24 mouse cellular contexts compared by ENCODE assay signal in genomic region chr14:106318767-106319166, GRCm38 (mm10).
DNase-seq lines count a peak whose midpoint lies in the region; ATAC-seq and TF ChIP-seq lines count a peak whose summit lies in the region.
"Had no signal": no experiment of that assay in that cellular context is flagged by ENCODE, and none has a peak within 500 bp of the region (broad histone marks: within the 10 kb centered on the region; RNA-seq: fewer than 3 reads in every experiment).

No protein-coding gene starts in this region.

- H3K4me3 ChIP-seq in kidney, adult 2 months (ENCODE audit: insufficient read depth, low read depth, low read length) = no peak overlapping the region
- no peak overlapping the region for H3K4me3 ChIP-seq in lung, embryonic 14.5 days (ENCODE audit: low read depth, low read length)
- H3K4me3 ChIP-seq in lung, adult 2 months (replicated peaks; ENCODE audit: extremely low read depth, low read depth, low read length) = no peak overlapping the region
- no peak overlapping the region for H3K4me3 ChIP-seq in intestine, embryonic 16.5 days (ENCODE audit: low read length)
- H3K4me3 ChIP-seq: forebrain, embryonic 10.5 days; gastrocnemius, adult 2 months; hindbrain, embryonic 12.5 days; hindbrain, embryonic 15.5 days had no signal

- 49% methylated on average over 5 of the region's 5 CpGs for WGBS in kidney, adult 2 months
- 6% methylated on average over 5 of the region's 5 CpGs for WGBS in lung, embryonic 14.5 days
- WGBS in lung, adult 2 months = 15% methylated on average over 5 of the region's 5 CpGs
- 32% methylated on average over 5 of the region's 5 CpGs for WGBS in intestine, embryonic 16.5 days

- H3K9me3 ChIP-seq in lung, embryonic 14.5 days (ENCODE audit: low read depth, low read length) = no peaks in the 10 kb centered on the region
- no peaks in the 10 kb centered on the region for H3K9me3 ChIP-seq in intestine, embryonic 16.5 days (ENCODE audit: control insufficient read depth, low read length)
- H3K9me3 ChIP-seq: forebrain, embryonic 10.5 days; hindbrain, embryonic 12.5 days; hindbrain, embryonic 15.5 days had no signal

- H3K4me2 ChIP-seq in lung, embryonic 14.5 days = no peak overlapping the region
- no peak overlapping the region for H3K4me2 ChIP-seq in intestine, embryonic 16.5 days (ENCODE audit: low read depth, low read length)
- H3K4me2 ChIP-seq: heart, embryonic 11.5 days; hindbrain, embryonic 12.5 days; hindbrain, embryonic 15.5 days had no signal

- peak; percentile 10 for DNase-seq in kidney, adult 2 months
- DNase-seq in kidney, postnatal 25 days = no peak
- peak; percentile 50 for DNase-seq in lung, embryonic 14.5 days
- DNase-seq in lung, postnatal 4 days = no peak
- DNase-seq in lung, postnatal 25 days (ENCODE audit: low spot score) = peak; percentile 12
- no peak for DNase-seq in lung, adult 2 months
- peak; percentile 6 for DNase-seq in lung, postnatal 36 days
- DNase-seq: adrenal gland, postnatal 10 days; adrenal gland, postnatal 36 days; cerebellum, adult 18-20 months; cerebellum, adult 9-10 months; cerebellum, postnatal 14 days; forebrain, postnatal 0 days; gastrocnemius, adult 2 months; gastrocnemius, postnatal 14 days; heart, adult 11 months had no signal

- no peak for TF ChIP-seq CTCF in kidney, adult 2 months (conservative IDR thresholded peaks at IDR 0.05; ENCODE audit: insufficient read depth, insufficient read length, low read depth, low read length)
- no peak for TF ChIP-seq CTCF in lung, embryonic 14.5 days (IDR thresholded peaks at IDR 0.05; ENCODE audit: low read depth)
- no peak for TF ChIP-seq CTCF in lung, adult 2 months (IDR thresholded peaks at IDR 0.05; ENCODE audit: insufficient read depth, low read length)

- H3K4me1 ChIP-seq in kidney, adult 2 months (ENCODE audit: control insufficient read depth, insufficient read depth, low read length) = no peaks in the 10 kb centered on the region
- H3K4me1 ChIP-seq in lung, embryonic 14.5 days (ENCODE audit: insufficient read depth) = no peaks in the 10 kb centered on the region
- H3K4me1 ChIP-seq in lung, adult 2 months (ENCODE audit: control insufficient read depth, insufficient read depth, low read length) = no peaks in the 10 kb centered on the region; the same call in 1 of the 2 replicates
- no peaks in the 10 kb centered on the region; the same call in 1 of the 2 replicates for H3K4me1 ChIP-seq in intestine, embryonic 16.5 days (ENCODE audit: control insufficient read depth, insufficient read depth, low read length)
- H3K4me1 ChIP-seq: hindbrain, embryonic 15.5 days had no signal

- H3K36me3 ChIP-seq in kidney, adult 2 months (ENCODE audit: control insufficient read depth, insufficient read depth, low read length) = no peaks in the 10 kb centered on the region
- no peaks in the 10 kb centered on the region for H3K36me3 ChIP-seq in lung, embryonic 14.5 days (ENCODE audit: insufficient read depth)
- H3K36me3 ChIP-seq in intestine, embryonic 16.5 days (ENCODE audit: control insufficient read depth, insufficient read depth, low read length) = no peaks in the 10 kb centered on the region
- H3K36me3 ChIP-seq: forebrain, embryonic 10.5 days; hindbrain, embryonic 12.5 days; hindbrain, embryonic 15.5 days had no signal

- no peaks in the 10 kb centered on the region; the same call in 1 of the 2 replicates for H3K27me3 ChIP-seq in kidney, adult 2 months (replicated peaks; ENCODE audit: control insufficient read depth, insufficient read depth, low read length)
- no peaks in the 10 kb centered on the region for H3K27me3 ChIP-seq in lung, embryonic 14.5 days (ENCODE audit: insufficient read depth, low read length)
- no peaks in the 10 kb centered on the region for H3K27me3 ChIP-seq in intestine, embryonic 16.5 days (replicated peaks; ENCODE audit: control insufficient read depth, insufficient read depth, low read length)
- H3K27me3 ChIP-seq: hindbrain, embryonic 12.5 days; hindbrain, embryonic 15.5 days had no signal

- ATAC-seq in lung, embryonic 14.5 days (ENCODE audit: insufficient read depth) = 0 out of 2 replicates have a peak, but pooled peaks have one; percentile 44
- no peak for ATAC-seq in intestine, embryonic 16.5 days
- ATAC-seq: CD4-positive, CD25-positive, alpha-beta regulatory T cell, adult 4 months; forebrain, embryonic 14.5 days; forebrain, postnatal 0 days; Patski had no signal

- H3K9ac ChIP-seq in lung, embryonic 14.5 days = no peak overlapping the region
- H3K9ac ChIP-seq in intestine, embryonic 16.5 days (ENCODE audit: low read depth, low read length) = no peak overlapping the region
- H3K9ac ChIP-seq: forebrain, postnatal 0 days; hindbrain, embryonic 12.5 days; hindbrain, embryonic 15.5 days had no signal

- H3K27ac ChIP-seq in kidney, adult 2 months (ENCODE audit: insufficient read depth, low read depth, low read length) = no peak overlapping the region
- H3K27ac ChIP-seq in lung, embryonic 14.5 days (ENCODE audit: low read depth) = no peak overlapping the region
- no peak overlapping the region for H3K27ac ChIP-seq in intestine, embryonic 16.5 days (ENCODE audit: low read length)
- H3K27ac ChIP-seq: forebrain, embryonic 10.5 days; gastrocnemius, adult 2 months; hindbrain, embryonic 12.5 days; hindbrain, embryonic 15.5 days had no signal

- no peak for TF ChIP-seq POLR2A in kidney, adult 2 months (IDR thresholded peaks at IDR 0.05; ENCODE audit: low read depth, low read length)
- no peak for TF ChIP-seq POLR2A in lung, adult 2 months (IDR thresholded peaks at IDR 0.05; ENCODE audit: borderline replicate concordance, extremely low read depth, low read depth, low read length)

Comparison
In these comparisons a context has a peak if more than half of its experiments do, and no peak if none do; other contexts are left out.
1. DNase-seq: peak in kidney, adult 2 months (single experiment), lung, embryonic 14.5 days (single experiment), lung, postnatal 25 days (single experiment) and lung, postnatal 36 days (single experiment); none in kidney, postnatal 25 days (0 of 2), lung, postnatal 4 days (0 of 2) and lung, adult 2 months (single experiment).